Mouse (Mus musculus): ENCODE measurements around the gene Cyb5d2. TPM values are rescaled to one million over a fixed set of nuclear protein-coding genes. Genes with fewer than 3 reads are reported as not detected.

The Cyb5d2 gene
- 16.2 TPM for polyA plus RNA-seq (2014; fragmentation: Illumina TruSeq; extraction: RNeasy Lipid Tissue Mini Kit (QIAGEN cat#74804); ENCODE audit: low read depth, low replicate concordance)

GRCm38 (mm10) chr11:72795455-72796295 lies at the start of gene Cyb5d2, which contains the start of gene Zzef1:
Gene Cyb5d2 (minus strand): TSS chr11:72796142.
Gene Zzef1 (plus strand): TSS chr11:72796226.

Other genes with a start within 250 kb of the Cyb5d2 start
- gene Spns3, start 245.6 kb downstream of the Cyb5d2 start, polyA plus RNA-seq (2014; fragmentation: Illumina TruSeq; extraction: RNeasy Lipid Tissue Mini Kit (QIAGEN cat#74804); ENCODE audit: low read depth, low replicate concordance) = not detected
- 36.5 TPM for gene Ube2g1, start 188.9 kb downstream of the Cyb5d2 start, polyA plus RNA-seq (2014; fragmentation: Illumina TruSeq; extraction: RNeasy Lipid Tissue Mini Kit (QIAGEN cat#74804); ENCODE audit: low read depth, low replicate concordance)
- 10.8 TPM for gene Ankfy1, start 106.1 kb downstream of the Cyb5d2 start, polyA plus RNA-seq (2014; fragmentation: Illumina TruSeq; extraction: RNeasy Lipid Tissue Mini Kit (QIAGEN cat#74804); ENCODE audit: low read depth, low replicate concordance)
- 8.2 TPM for gene Zzef1, start 84 bp upstream of the Cyb5d2 start, polyA plus RNA-seq (2014; fragmentation: Illumina TruSeq; extraction: RNeasy Lipid Tissue Mini Kit (QIAGEN cat#74804); ENCODE audit: low read depth, low replicate concordance)
- 0.64 TPM for gene Atp2a3, start 165.0 kb upstream of the Cyb5d2 start, polyA plus RNA-seq (2014; fragmentation: Illumina TruSeq; extraction: RNeasy Lipid Tissue Mini Kit (QIAGEN cat#74804); ENCODE audit: low read depth, low replicate concordance)
- not detected for gene P2rx1, start 203.0 kb upstream of the Cyb5d2 start, polyA plus RNA-seq (2014; fragmentation: Illumina TruSeq; extraction: RNeasy Lipid Tissue Mini Kit (QIAGEN cat#74804); ENCODE audit: low read depth, low replicate concordance)
- gene Camkk1, start 222.9 kb upstream of the Cyb5d2 start, polyA plus RNA-seq (2014; fragmentation: Illumina TruSeq; extraction: RNeasy Lipid Tissue Mini Kit (QIAGEN cat#74804); ENCODE audit: low read depth, low replicate concordance) = 0.07 TPM